Mouse (Mus musculus): ENCODE data around the gene Slc35g2.

GRCm38 (mm10) chr9:100531296-100531695 is 39.6 kb downstream of the Slc35g2 start:
- TF ChIP-seq POLR2A (IDR thresholded peaks at IDR 0.05; ENCODE audit: borderline replicate concordance, control insufficient read depth, low read depth, low read length) (no peak), CTCF (IDR thresholded peaks at IDR 0.05; ENCODE audit: control insufficient read depth, insufficient read depth, low read length) (no peak)

Data from bone marrow, adult 2 months (tissue).